Mouse (Mus musculus): Measurements from ENCODE around the gene Zfp385c. TPM values are rescaled to one million over a fixed set of nuclear protein-coding genes. Genes with fewer than 3 reads are reported as not detected.

Zfp385c gene
- polyA plus RNA-seq, 1 experiment from 2014 or later: 0.18 TPM

- no peak for DNase-seq (ENCODE audit: low spot score)
- 54% methylated on average over 13 of the region's 13 CpGs for WGBS
- H3K9ac ChIP-seq (ENCODE audit: low read length): no peak overlapping the region; the same call in 1 of the 2 replicates
Measured at GRCm38 (mm10) chr11:100628862-100629352, 63.3 kb downstream of the Zfp385c start.

GRCm38 (mm10) chr11:100628056-100628455 lies 64.2 kb downstream of the Zfp385c start:
- WGBS: 91% methylated on average over 5 of the region's 5 CpGs
- Histone ChIP-seq H3K27ac (replicated peaks) (no peak overlapping the region), H3K4me3 (ENCODE audit: low read depth, low read length) (no peak overlapping the region), H3K9me3 (ENCODE audit: control insufficient read depth, low read length) (no peaks in the 10 kb centered on the region), H3K36me3 (ENCODE audit: control insufficient read depth, insufficient read depth, low read length) (peaks cover 10% of the 10 kb centered on the region), H3K9ac (ENCODE audit: low read length) (no peak overlapping the region), H3K4me2 (replicated peaks; ENCODE audit: low read depth) (no peak overlapping the region), H3K27me3 (ENCODE audit: control insufficient read depth, insufficient read depth, low read length) (no peaks in the 10 kb centered on the region), H3K4me1 (replicated peaks; ENCODE audit: control insufficient read depth, insufficient read depth) (no peaks in the 10 kb centered on the region; the same call in 1 of the 2 replicates)
- DNase-seq (ENCODE audit: low spot score): no peak
- TF ChIP-seq CTCF (IDR thresholded peaks at IDR 0.05; ENCODE audit: low read depth) (no peak), EP300 (optimal IDR thresholded peaks at IDR 0.05) (no peak)
- no peak for ATAC-seq (ENCODE audit: low FRiP score, low TSS enrichment)

More at GRCm38 (mm10) chr11:100628862-100629352, 63.3 kb downstream of the Zfp385c start:
- no peaks in the 10 kb centered on the region; the same call in 1 of the 2 replicates for H3K4me1 ChIP-seq (replicated peaks; ENCODE audit: control insufficient read depth, insufficient read depth)
- no peaks in the 10 kb centered on the region for H3K9me3 ChIP-seq (ENCODE audit: control insufficient read depth, low read length)
- no peak for ATAC-seq (ENCODE audit: low FRiP score, low TSS enrichment)
- no peak overlapping the region for H3K4me3 ChIP-seq (ENCODE audit: low read depth, low read length)
- TF ChIP-seq EP300 (optimal IDR thresholded peaks at IDR 0.05): no peak
- no peak for TF ChIP-seq CTCF (IDR thresholded peaks at IDR 0.05; ENCODE audit: low read depth)
- H3K4me2 ChIP-seq (replicated peaks; ENCODE audit: low read depth): no peak overlapping the region
- peaks cover 10% of the 10 kb centered on the region for H3K36me3 ChIP-seq (ENCODE audit: control insufficient read depth, insufficient read depth, low read length)
- no peak overlapping the region for H3K27ac ChIP-seq (replicated peaks)
- H3K27me3 ChIP-seq (ENCODE audit: control insufficient read depth, insufficient read depth, low read length): no peaks in the 10 kb centered on the region

GRCm38 (mm10) chr11:100626701-100627195 lies 65.5 kb downstream of the Zfp385c start:
- 19% methylated on average over 9 of the region's 9 CpGs for WGBS
- TF ChIP-seq CTCF (IDR thresholded peaks at IDR 0.05; ENCODE audit: low read depth) (peak; percentile 95), EP300 (optimal IDR thresholded peaks at IDR 0.05) (no peak)
- H3K27ac ChIP-seq (replicated peaks): peak overlapping the region; percentile 61; the same call in 1 of the 2 replicates

GRCm38 (mm10) chr11:100625754-100626700 lies 66.2 kb downstream of the Zfp385c start:
- WGBS: 90% methylated on average over 23 of the region's 23 CpGs
- H3K27me3 ChIP-seq (ENCODE audit: control insufficient read depth, insufficient read depth, low read length): no peaks in the 10 kb centered on the region
- ATAC-seq (ENCODE audit: low FRiP score, low TSS enrichment): no peak
- peaks cover 10% of the 10 kb centered on the region for H3K36me3 ChIP-seq (ENCODE audit: control insufficient read depth, insufficient read depth, low read length)
- H3K4me1 ChIP-seq (replicated peaks; ENCODE audit: control insufficient read depth, insufficient read depth): no peaks in the 10 kb centered on the region; the same call in 1 of the 2 replicates
- DNase-seq (ENCODE audit: low spot score): no peak
- no peak for TF ChIP-seq EP300 (optimal IDR thresholded peaks at IDR 0.05)
- no peak for TF ChIP-seq CTCF (IDR thresholded peaks at IDR 0.05; ENCODE audit: low read depth)
- no peak overlapping the region for H3K4me2 ChIP-seq (replicated peaks; ENCODE audit: low read depth)
- no peaks in the 10 kb centered on the region for H3K9me3 ChIP-seq (ENCODE audit: control insufficient read depth, low read length)
- H3K9ac ChIP-seq (ENCODE audit: low read length): no peak overlapping the region
- H3K4me3 ChIP-seq (ENCODE audit: low read depth, low read length): no peak overlapping the region
- peak overlapping the region; percentile 61 for H3K27ac ChIP-seq (replicated peaks)

More at GRCm38 (mm10) chr11:100626701-100627195, 65.5 kb downstream of the Zfp385c start:
- Histone ChIP-seq H3K4me3 (ENCODE audit: low read depth, low read length) (no peak overlapping the region), H3K4me1 (replicated peaks; ENCODE audit: control insufficient read depth, insufficient read depth) (no peaks in the 10 kb centered on the region; the same call in 1 of the 2 replicates), H3K27me3 (ENCODE audit: control insufficient read depth, insufficient read depth, low read length) (no peaks in the 10 kb centered on the region), H3K9ac (ENCODE audit: low read length) (no peak overlapping the region), H3K4me2 (replicated peaks; ENCODE audit: low read depth) (no peak overlapping the region), H3K36me3 (ENCODE audit: control insufficient read depth, insufficient read depth, low read length) (peaks cover 10% of the 10 kb centered on the region), H3K9me3 (ENCODE audit: control insufficient read depth, low read length) (no peaks in the 10 kb centered on the region)
- ATAC-seq (ENCODE audit: low FRiP score, low TSS enrichment) (peak; percentile 80), DNase-seq (ENCODE audit: low spot score) (peak; percentile 89)

GRCm38 (mm10) chr11:100623867-100624266 lies 68.4 kb downstream of the Zfp385c start:
- 34% methylated on average over 5 of the region's 5 CpGs for WGBS
- H3K27me3 ChIP-seq (ENCODE audit: control insufficient read depth, insufficient read depth, low read length): no peaks in the 10 kb centered on the region
- peaks cover 10% of the 10 kb centered on the region for H3K36me3 ChIP-seq (ENCODE audit: control insufficient read depth, insufficient read depth, low read length)
- peak overlapping the region; percentile 2; the same call in 1 of the 2 replicates for H3K4me3 ChIP-seq (ENCODE audit: low read depth, low read length)
- H3K4me1 ChIP-seq (replicated peaks; ENCODE audit: control insufficient read depth, insufficient read depth): no peaks in the 10 kb centered on the region; the same call in 1 of the 2 replicates
- DNase-seq (ENCODE audit: low spot score) (peak; percentile 92), ATAC-seq (ENCODE audit: low FRiP score, low TSS enrichment) (peak; percentile 47)
- H3K27ac ChIP-seq (replicated peaks): peak overlapping the region; percentile 94
- TF ChIP-seq EP300 (optimal IDR thresholded peaks at IDR 0.05): no peak
- TF ChIP-seq CTCF (IDR thresholded peaks at IDR 0.05; ENCODE audit: low read depth): no peak
- peak overlapping the region; percentile 48; the same call in 1 of the 2 replicates for H3K9ac ChIP-seq (ENCODE audit: low read length)
- peak overlapping the region; percentile 58 for H3K4me2 ChIP-seq (replicated peaks; ENCODE audit: low read depth)
- no peaks in the 10 kb centered on the region for H3K9me3 ChIP-seq (ENCODE audit: control insufficient read depth, low read length)
